ENCODE assay signal across 9 mouse cellular contexts in the genomic region with DNA sequence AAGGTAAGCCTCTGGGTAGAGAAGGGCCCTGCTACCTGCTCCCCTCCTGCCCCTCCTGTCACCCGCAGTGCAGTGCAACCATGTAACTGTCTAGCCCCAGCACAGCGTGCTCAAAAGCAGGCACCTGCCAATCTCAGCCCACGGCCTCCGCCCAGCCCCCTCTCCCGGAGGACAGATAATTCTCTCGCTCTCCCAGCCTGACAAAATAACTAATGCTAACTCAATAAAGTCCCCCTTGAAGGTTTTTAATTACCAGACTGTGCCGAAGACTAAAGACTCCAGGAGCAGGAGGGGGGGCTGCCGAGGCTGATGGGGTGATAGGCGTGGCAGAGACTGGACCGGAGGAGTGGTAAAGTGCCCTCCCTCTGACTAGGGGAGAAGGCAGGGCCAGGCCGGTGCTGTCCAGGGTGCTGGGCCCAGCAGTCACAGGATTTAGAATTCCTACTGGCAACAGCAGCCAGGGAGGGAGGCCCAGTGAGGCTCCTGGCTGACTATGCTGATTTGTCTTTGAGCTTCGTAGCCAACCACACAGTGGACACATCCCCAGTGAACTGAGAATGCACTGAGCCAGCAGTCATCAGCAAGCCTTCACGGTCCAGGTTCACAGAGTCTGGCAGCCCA.
DNase-seq lines count a peak whose midpoint lies in the region; ATAC-seq lines count a peak whose summit lies in the region.
"Had no signal": no experiment of that assay in that cellular context is flagged by ENCODE, and none has a peak within 500 bp of the region (broad histone marks: within the 10 kb centered on the region; RNA-seq: fewer than 3 reads in every experiment).

No protein-coding gene starts in this region.

- peak; percentile 72 for DNase-seq in urinary bladder, postnatal 14 days (ENCODE audit: low spot score)
- no peak for DNase-seq in urinary bladder, postnatal 10 days (ENCODE audit: low spot score)
- peak; percentile 72 for DNase-seq in forelimb bud, embryonic 11.5 days (ENCODE audit: low read depth, low spot score)
- no peak for DNase-seq in left cerebral cortex, postnatal 36 days (ENCODE audit: low spot score in 2 of 2)
- no peak for DNase-seq in right cerebral cortex, adult 2 months (ENCODE audit: low spot score in 2 of 2)

- no peaks in the 10 kb centered on the region for H3K9me3 ChIP-seq in hindbrain, embryonic 12.5 days (replicated peaks)
- no peaks in the 10 kb centered on the region for H3K9me3 ChIP-seq in limb, embryonic 15.5 days
- no peaks in the 10 kb centered on the region for H3K9me3 ChIP-seq in midbrain, embryonic 15.5 days

- peaks cover 36% of the 10 kb centered on the region for H3K27me3 ChIP-seq in hindbrain, embryonic 12.5 days
- H3K27me3 ChIP-seq in limb, embryonic 15.5 days: peaks cover 31% of the 10 kb centered on the region
- no peaks in the 10 kb centered on the region for H3K27me3 ChIP-seq in midbrain, embryonic 15.5 days (replicated peaks)

- 3% methylated on average over 13 of the region's 13 CpGs for WGBS in hindbrain, embryonic 12.5 days
- WGBS in limb, embryonic 15.5 days: 6% methylated on average over 13 of the region's 13 CpGs
- 1% methylated on average over 13 of the region's 13 CpGs for WGBS in midbrain, embryonic 15.5 days

- peak overlapping the region; percentile 32 for H3K4me2 ChIP-seq in hindbrain, embryonic 12.5 days (replicated peaks)
- peak overlapping the region; percentile 30; the same call in 1 of the 2 replicates for H3K4me2 ChIP-seq in limb, embryonic 15.5 days
- peak overlapping the region; percentile 32 for H3K4me2 ChIP-seq in midbrain, embryonic 15.5 days

- peak; percentile 24 for ATAC-seq in hindbrain, embryonic 12.5 days (ENCODE audit: low FRiP score)
- no peak for ATAC-seq in limb, embryonic 15.5 days (ENCODE audit: insufficient number of reproducible peaks, low FRiP score, low TSS enrichment, low read depth)
- ATAC-seq in midbrain, embryonic 15.5 days (replicated peaks): 0 out of 2 replicates have a peak, but pooled peaks have one; percentile 10

- H3K36me3 ChIP-seq in hindbrain, embryonic 12.5 days: no peaks in the 10 kb centered on the region
- H3K36me3 ChIP-seq in limb, embryonic 15.5 days: no peaks in the 10 kb centered on the region
- H3K36me3 ChIP-seq in midbrain, embryonic 15.5 days (replicated peaks): no peaks in the 10 kb centered on the region

- peaks cover 82% of the 10 kb centered on the region for H3K4me1 ChIP-seq in hindbrain, embryonic 12.5 days
- H3K4me1 ChIP-seq in limb, embryonic 15.5 days: peaks cover 83% of the 10 kb centered on the region
- H3K4me1 ChIP-seq in midbrain, embryonic 15.5 days: peaks cover 97% of the 10 kb centered on the region

- peak overlapping the region; percentile 64 for H3K27ac ChIP-seq in hindbrain, embryonic 12.5 days
- H3K27ac ChIP-seq in limb, embryonic 15.5 days: no peak overlapping the region
- peak overlapping the region; percentile 78 for H3K27ac ChIP-seq in midbrain, embryonic 15.5 days
- H3K27ac ChIP-seq: macrophage had no signal

- H3K9ac ChIP-seq in hindbrain, embryonic 12.5 days: no peak overlapping the region
- no peak overlapping the region for H3K9ac ChIP-seq in limb, embryonic 15.5 days
- H3K9ac ChIP-seq in midbrain, embryonic 15.5 days: no peak overlapping the region; the same call in 1 of the 2 replicates

- H3K4me3 ChIP-seq in hindbrain, embryonic 12.5 days: no peak overlapping the region
- 0 out of 2 replicates have a peak overlapping the region, but pooled peaks have one; percentile 4 for H3K4me3 ChIP-seq in limb, embryonic 15.5 days
- H3K4me3 ChIP-seq in midbrain, embryonic 15.5 days: no peak overlapping the region

- intact Hi-C loops in left cerebral cortex, postnatal 36 days (cut with DNase I): loop anchor here (5.0 kb wide), 1 partner anchor 36 kb away; no protein-coding TSS in a partner anchor

Comparison
In these comparisons a context has a peak if more than half of its experiments do, and no peak if none do; other contexts are left out.
1. DNase-seq: peak in urinary bladder, postnatal 14 days (single experiment) and forelimb bud, embryonic 11.5 days (single experiment); none in urinary bladder, postnatal 10 days (single experiment), left cerebral cortex, postnatal 36 days (0 of 2) and right cerebral cortex, adult 2 months (0 of 2).
2. Peak in every context shown above with its lines, with median percentiles within 50 percentile points of each other: H3K4me2 ChIP-seq.